8 mouse cellular contexts compared by ENCODE assay signal in the genomic region with DNA sequence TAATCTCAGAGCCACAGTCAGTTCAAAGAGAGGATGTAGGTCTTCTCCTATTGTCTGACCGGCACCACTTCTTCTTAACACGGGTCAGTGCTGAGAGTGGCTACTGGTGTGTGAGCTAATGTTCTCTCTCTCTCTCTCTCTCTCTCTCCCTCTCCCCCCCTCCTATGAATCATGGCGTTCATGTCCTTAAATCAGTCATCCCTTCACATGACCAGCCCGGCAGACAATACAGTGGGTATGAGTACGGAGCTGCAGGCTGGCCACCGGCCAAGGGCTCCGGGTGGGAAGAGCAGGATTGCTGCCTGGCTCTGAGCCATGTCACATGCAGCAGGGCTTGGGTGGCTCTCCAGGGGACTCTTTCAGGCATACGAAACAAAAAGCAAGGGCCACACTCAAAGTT. TPM values are rescaled to one million over a fixed set of nuclear protein-coding genes. Genes with fewer than 3 reads are reported as not detected.
DNase-seq lines count a peak whose midpoint lies in the region; ATAC-seq and TF ChIP-seq lines count a peak whose summit lies in the region.

No protein-coding gene starts in this region.

- H3K4me3 ChIP-seq in embryonic facial prominence, embryonic 15.5 days (replicated peaks): no peak overlapping the region
- H3K4me3 ChIP-seq in hindbrain, embryonic 14.5 days (replicated peaks; ENCODE audit: low read length): no peak overlapping the region
- H3K4me3 ChIP-seq in lung, embryonic 14.5 days (ENCODE audit: low read depth, low read length): no peak overlapping the region

- no peak for TF ChIP-seq CTCF in lung, embryonic 14.5 days (IDR thresholded peaks at IDR 0.05; ENCODE audit: low read depth)

- no peaks in the 10 kb centered on the region for H3K9me3 ChIP-seq in embryonic facial prominence, embryonic 15.5 days (replicated peaks)
- no peaks in the 10 kb centered on the region for H3K9me3 ChIP-seq in hindbrain, embryonic 14.5 days (ENCODE audit: control insufficient read depth, low read length)
- H3K9me3 ChIP-seq in lung, embryonic 14.5 days (ENCODE audit: low read depth, low read length): no peaks in the 10 kb centered on the region

- no peaks in the 10 kb centered on the region for H3K27me3 ChIP-seq in embryonic facial prominence, embryonic 15.5 days
- H3K27me3 ChIP-seq in hindbrain, embryonic 14.5 days (ENCODE audit: control insufficient read depth, insufficient read depth, low read length): no peaks in the 10 kb centered on the region
- H3K27me3 ChIP-seq in lung, embryonic 14.5 days (ENCODE audit: insufficient read depth, low read length): no peaks in the 10 kb centered on the region

- ATAC-seq in frontal cortex, adult (ENCODE audit: low TSS enrichment): peak; percentile 34
- peak; percentile 59 for ATAC-seq in embryonic facial prominence, embryonic 15.5 days (ENCODE audit: insufficient number of reproducible peaks, low FRiP score, low TSS enrichment, low read depth)
- peak; percentile 86 for ATAC-seq in hindbrain, embryonic 14.5 days (ENCODE audit: low FRiP score)
- ATAC-seq in lung, embryonic 14.5 days (ENCODE audit: insufficient read depth): peak; percentile 91

- no peak overlapping the region for H3K27ac ChIP-seq in embryonic facial prominence, embryonic 15.5 days (replicated peaks)
- H3K27ac ChIP-seq in hindbrain, embryonic 14.5 days: no peak overlapping the region
- no peak overlapping the region; the same call in 1 of the 2 replicates for H3K27ac ChIP-seq in lung, embryonic 14.5 days (ENCODE audit: low read depth)

- WGBS in embryonic facial prominence, embryonic 15.5 days: 33% methylated on average over 8 of the region's 8 CpGs
- 35% methylated on average over 8 of the region's 8 CpGs for WGBS in hindbrain, embryonic 14.5 days
- WGBS in lung, embryonic 14.5 days: 20% methylated on average over 8 of the region's 8 CpGs

- DNase-seq in frontal cortex, postnatal 36 days (ENCODE audit: low spot score in 2 of 2): no peak
- DNase-seq in 416B (ENCODE audit: low read depth): peak; percentile 58
- DNase-seq in hindbrain, embryonic 14.5 days (ENCODE audit: low spot score): peak; percentile 53
- peak; percentile 87 for DNase-seq in lung, embryonic 14.5 days
- DNase-seq in retina, postnatal 1 day: peak; percentile 89
- DNase-seq in T-cell, adult 2 months (ENCODE audit: low spot score): no peak

- peaks cover 8% of the 10 kb centered on the region; the same call in 1 of the 2 replicates for H3K4me1 ChIP-seq in embryonic facial prominence, embryonic 15.5 days
- peaks cover 18% of the 10 kb centered on the region for H3K4me1 ChIP-seq in hindbrain, embryonic 14.5 days (replicated peaks; ENCODE audit: control insufficient read depth, insufficient read depth, low read length)
- 0 out of 2 replicates have a peak, but pooled peaks cover 2% of the 10 kb centered on the region for H3K4me1 ChIP-seq in lung, embryonic 14.5 days (ENCODE audit: insufficient read depth)

- no peaks in the 10 kb centered on the region for H3K36me3 ChIP-seq in embryonic facial prominence, embryonic 15.5 days
- no peaks in the 10 kb centered on the region for H3K36me3 ChIP-seq in hindbrain, embryonic 14.5 days (replicated peaks; ENCODE audit: control insufficient read depth, insufficient read depth)
- no peaks in the 10 kb centered on the region for H3K36me3 ChIP-seq in lung, embryonic 14.5 days (ENCODE audit: insufficient read depth)

- no peak overlapping the region; the same call in 1 of the 2 replicates for H3K4me2 ChIP-seq in embryonic facial prominence, embryonic 15.5 days (replicated peaks)
- no peak overlapping the region for H3K4me2 ChIP-seq in hindbrain, embryonic 14.5 days (replicated peaks)
- peak overlapping the region; percentile 39; the same call in 1 of the 2 replicates for H3K4me2 ChIP-seq in lung, embryonic 14.5 days

- no peak overlapping the region for H3K9ac ChIP-seq in embryonic facial prominence, embryonic 15.5 days
- no peak overlapping the region for H3K9ac ChIP-seq in hindbrain, embryonic 14.5 days
- H3K9ac ChIP-seq in lung, embryonic 14.5 days: no peak overlapping the region; the same call in 1 of the 2 replicates

RNA-seq across cellular contexts. Expression of a gene that starts 47.2 kb away (rescaled TPM):
- 30.7 and 31.6 TPM in 2 replicates for polyA plus RNA-seq in embryonic facial prominence, embryonic 15.5 days (2015; fragmentation: Nextera tagmentation; extraction: Ambion mirVana)
- polyA plus RNA-seq in hindbrain, embryonic 14.5 days (2014; fragmentation: Nextera tagmentation; extraction: Ambion mirVana): 19.2 and 21.6 TPM in 2 replicates
- polyA plus RNA-seq in lung, embryonic 14.5 days (2014; fragmentation: Nextera tagmentation; extraction: Ambion mirVana): 39.9 and 43.0 TPM in 2 replicates

Comparison
In these comparisons a context has a peak if more than half of its experiments do, and no peak if none do; other contexts are left out.
1. ATAC-seq: peak in every context shown above with its lines; median percentile 91 in lung, embryonic 14.5 days; 86 in hindbrain, embryonic 14.5 days; 59 in embryonic facial prominence, embryonic 15.5 days; 34 in frontal cortex, adult.
2. DNase-seq: peak in 416B (single experiment), hindbrain, embryonic 14.5 days (single experiment), lung, embryonic 14.5 days (single experiment) and retina, postnatal 1 day (single experiment); none in frontal cortex, postnatal 36 days (0 of 2) and T-cell, adult 2 months (single experiment).